Mouse (Mus musculus): Measurements from ENCODE around the gene Olfr832.
"Not testable (repeated sequence)": the region's sequence is repeated elsewhere in the genome, so short reads cannot be mapped to it uniquely, and the experiment has no call there.

Olfr832 gene

DNA sequence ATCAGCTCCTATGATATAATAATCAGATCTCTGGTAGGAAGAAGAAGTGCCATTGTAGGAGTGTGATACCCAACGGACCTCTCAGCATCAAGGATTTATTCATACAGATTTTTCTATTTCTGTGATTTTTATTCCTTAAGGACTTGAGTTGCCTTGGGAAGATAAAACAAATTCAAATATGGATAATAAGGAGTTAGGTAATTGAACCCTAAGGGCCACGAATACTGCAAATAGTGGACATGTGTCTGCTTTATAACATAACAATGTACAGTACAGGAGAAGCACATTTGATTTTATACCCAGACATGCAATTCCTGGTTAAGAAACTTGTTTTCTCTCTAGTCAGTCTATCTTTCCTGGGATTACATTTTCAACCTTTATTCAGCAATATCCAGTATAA is at the start of gene Olfr832:
Olfr832 (plus strand) TSS at position 301 of the 400 bp plus-strand sequence.
- DNase-seq (ENCODE audit: low read depth, low spot score): not testable (repeated sequence)

- DNase-seq (ENCODE audit: low read depth, low spot score): not testable (repeated sequence)
Observed at GRCm38 (mm10) chr9:18907699-18908098, 29.2 kb upstream of the Olfr832 start.

- DNase-seq (ENCODE audit: low read depth, low spot score): not testable (repeated sequence)
Observed at GRCm38 (mm10) chr9:18927921-18928320, 9.0 kb upstream of the Olfr832 start.

DNA sequence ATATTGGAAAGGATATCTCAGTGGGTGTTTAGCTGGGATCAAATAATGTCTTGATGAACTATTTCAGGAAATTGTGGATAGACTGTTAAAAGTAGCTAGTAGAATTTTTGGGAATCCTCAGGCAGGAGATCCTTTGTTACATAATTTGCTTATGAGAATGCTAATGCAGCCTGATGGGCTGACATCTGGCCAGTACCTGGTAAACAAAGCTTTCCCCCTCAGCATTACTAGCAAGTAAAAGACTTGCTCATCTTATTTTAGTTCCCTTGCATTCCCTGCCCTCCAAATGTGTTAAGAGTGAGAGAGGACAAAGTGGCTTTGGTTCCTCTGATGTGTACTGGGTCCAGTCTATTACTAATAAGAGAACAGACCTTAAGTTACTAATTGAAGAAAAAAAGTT is 25.1 kb downstream of the Olfr832 start:
- DNase-seq (ENCODE audit: low read depth, low spot score): no peak

DNA sequence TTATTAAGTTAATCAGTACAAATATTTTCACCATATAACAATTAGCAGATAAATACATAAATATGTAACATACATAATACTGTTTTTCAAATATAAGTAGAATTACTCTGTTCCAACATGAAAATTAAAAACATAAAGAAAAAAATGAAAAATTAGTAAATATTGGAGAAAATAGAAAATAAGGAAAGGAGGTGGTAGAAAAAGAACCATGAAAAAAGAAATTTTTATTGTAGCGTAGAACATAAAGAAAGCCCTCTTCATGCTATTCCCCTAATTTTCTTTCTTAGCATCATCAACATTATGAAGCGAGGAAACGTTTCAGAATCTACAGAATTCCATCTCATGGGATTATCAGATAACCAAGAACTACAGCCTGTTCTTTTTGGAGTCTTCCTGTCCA is 50.8 kb downstream of the Olfr832 start, which contains the start of gene Olfr834:
Olfr834 (plus strand) TSS at position 301 of the 400 bp plus-strand sequence.
- DNase-seq (ENCODE audit: low read depth, low spot score): no peak
